Mouse (Mus musculus): Measurements from ENCODE around the gene Iffo2.

GRCm38 (mm10) chr4:139661897-139662296 lies 131.5 kb downstream of the Iffo2 start:
- TF ChIP-seq ZKSCAN1 (IDR thresholded peaks at IDR 0.05; ENCODE audit: borderline replicate concordance, low read depth, low read length) (no peak), BHLHE40 (IDR thresholded peaks at IDR 0.05; ENCODE audit: low read depth, low read length) (no peak), POLR2A (IDR thresholded peaks at IDR 0.05; ENCODE audit: low read depth, low read length) (no peak), TCF12 (IDR thresholded peaks at IDR 0.05; ENCODE audit: low read depth, low read length) (no peak), USF1 (IDR thresholded peaks at IDR 0.05; ENCODE audit: low read depth, low read length) (no peak), SIN3A (IDR thresholded peaks at IDR 0.05; ENCODE audit: low read length) (no peak), CTCF (conservative IDR thresholded peaks at IDR 0.05 in 1 of 2, IDR thresholded peaks at IDR 0.05 in 1 of 2; ENCODE audit: low read depth in 2 of 2, low read length in 2 of 2) (no peak)
